Mouse (Mus musculus) liver, embryonic 15.5 days (tissue): Measurements from ENCODE around the gene Meiob. TPM values are rescaled to one million over a fixed set of nuclear protein-coding genes. Genes with fewer than 3 reads are reported as not detected.

Source experiments
- ATAC-seq: fragments of 200-750 bp; cut with Nextera tagmentation; 2 replicates; pipeline ENCODE4 v1.8.0; 2017; ENCODE audit warnings: moderate number of reproducible peaks, mild to moderate bottlenecking, moderate library complexity; ENCODE audit not compliant: insufficient read depth
- H3K27ac ChIP-seq: fragments of 300-500 bp; sonication (generic); replicated peaks from 2 replicates; pipeline ENCODE4 v1.5.1; 2015; ENCODE audit warnings: mild to moderate bottlenecking, inconsistent platforms
- H3K27me3 ChIP-seq: fragments of 300-500 bp; sonication (generic); 2 replicates; pipeline ENCODE4 v1.6.1; 2015; ENCODE audit warnings: mild to moderate bottlenecking, inconsistent platforms
- H3K36me3 ChIP-seq: fragments of 300-500 bp; sonication (generic); replicated peaks from 2 replicates; pipeline ENCODE4 v1.6.1; 2015; ENCODE audit warnings: moderate library complexity, mild to moderate bottlenecking, inconsistent platforms
- H3K4me1 ChIP-seq: fragments of 300-500 bp; sonication (generic); replicated peaks from 2 replicates; pipeline ENCODE4 v1.6.1; 2015; ENCODE audit warnings: inconsistent platforms
- H3K4me2 ChIP-seq: fragments of 300-500 bp; sonication (generic); 2 replicates; pipeline ENCODE4 v1.6.1; 2015; ENCODE audit warnings: moderate library complexity, mild to moderate bottlenecking, inconsistent platforms
- H3K4me3 ChIP-seq: fragments of 300-500 bp; sonication (generic); replicated peaks from 2 replicates; pipeline ENCODE4 v1.5.1; 2015; ENCODE audit warnings: mild to moderate bottlenecking, inconsistent platforms
- H3K9ac ChIP-seq: fragments of 300-500 bp; sonication (generic); 2 replicates; pipeline ENCODE4 v1.6.1; 2015; ENCODE audit warnings: moderate library complexity, mild to moderate bottlenecking, inconsistent platforms
- H3K9me3 ChIP-seq: fragments of 300-500 bp; sonication (generic); replicated peaks from 2 replicates; pipeline ENCODE4 v1.6.1; 2016; ENCODE audit warnings: inconsistent platforms
- WGBS: fragments of 180-500 bp; shearing (Covaris S2); methylation state at CpG from one replicate; pipeline ENCODE4 v1.1.7; 2015; ENCODE audit warnings: mixed read lengths; ENCODE audit not compliant: insufficient replicate concordance; 5-methylcytosine and 5-hydroxymethylcytosine counted together
- polyA plus RNA-seq: library from polyadenylated mRNA; unstranded; fragments of >200 nt; fragmentation: Nextera tagmentation; extraction: Ambion mirVana; gene quantifications from 2 replicates; pipeline ENCODE4 v1.2.1, GENCODE M21; 2015

The Meiob gene
- polyA plus RNA-seq, 1 experiment from 2014 or later: 0.54 TPM

GRCm38 (mm10) chr17:24821351-24822280, 17.5 kb downstream of the Meiob start:
- Histone ChIP-seq H3K27me3 (peaks cover 32% of the 10 kb centered on the region), H3K4me2 (no peak overlapping the region), H3K36me3 (no peaks in the 10 kb centered on the region), H3K9me3 (no peaks in the 10 kb centered on the region), H3K4me1 (no peaks in the 10 kb centered on the region), H3K9ac (no peak overlapping the region), H3K4me3 (no peak overlapping the region), H3K27ac (no peak overlapping the region)
- WGBS: 42% methylated on average over 3 of the region's 3 CpGs
- ATAC-seq: no peak

- H3K27ac ChIP-seq: no peak within 1 kb of the TSS
- no peak within 1 kb of the TSS for H3K4me3 ChIP-seq
- peaks cover 10% of the 10 kb centered on the region; the same call in 1 of the 2 replicates for H3K4me1 ChIP-seq
- no peaks in the 10 kb centered on the region for H3K9me3 ChIP-seq
- H3K27me3 ChIP-seq: peaks cover 39% of the 10 kb centered on the region
- H3K36me3 ChIP-seq: no peaks in the 10 kb centered on the region
- ATAC-seq: no peak
- no peak within 1 kb of the TSS for H3K4me2 ChIP-seq
- H3K9ac ChIP-seq: no peak within 1 kb of the TSS
- WGBS: 61% methylated on average over 8 of the region's 8 CpGs
These were observed 35.8 kb downstream of the Meiob start, which contains the start of gene Hagh for GRCm38 (mm10) chr17:24839842-24840241. Hagh (plus strand) TSS chr17:24840143.

- Histone ChIP-seq H3K27ac (no peak overlapping the region), H3K9ac (no peak overlapping the region), H3K4me1 (peaks cover 14% of the 10 kb centered on the region; the same call in 1 of the 2 replicates), H3K4me2 (no peak overlapping the region), H3K9me3 (no peaks in the 10 kb centered on the region), H3K27me3 (peaks cover 37% of the 10 kb centered on the region), H3K4me3 (no peak overlapping the region), H3K36me3 (no peaks in the 10 kb centered on the region)
- 43% methylated on average over 5 of the region's 5 CpGs for WGBS
- ATAC-seq: no peak
These were observed 36.3 kb downstream of the Meiob start for GRCm38 (mm10) chr17:24840341-24840740.

GRCm38 (mm10) chr17:24841133-24841532, 37.0 kb downstream of the Meiob start:
- no peak overlapping the region for H3K4me2 ChIP-seq
- peaks cover 31% of the 10 kb centered on the region; the same call in 1 of the 2 replicates for H3K27me3 ChIP-seq
- no peaks in the 10 kb centered on the region for H3K9me3 ChIP-seq
- H3K27ac ChIP-seq: no peak overlapping the region
- H3K4me3 ChIP-seq: no peak overlapping the region
- no peaks in the 10 kb centered on the region for H3K36me3 ChIP-seq
- peaks cover 17% of the 10 kb centered on the region; the same call in 1 of the 2 replicates for H3K4me1 ChIP-seq
- ATAC-seq: peak; percentile 40; the same call in 1 of the 2 replicates
- 55% methylated on average over 4 of the region's 4 CpGs for WGBS
- no peak overlapping the region for H3K9ac ChIP-seq

- H3K9ac ChIP-seq: no peak overlapping the region
- no peak overlapping the region for H3K4me3 ChIP-seq
- peaks cover 19% of the 10 kb centered on the region; the same call in 1 of the 2 replicates for H3K27me3 ChIP-seq
- no peaks in the 10 kb centered on the region for H3K9me3 ChIP-seq
- H3K4me2 ChIP-seq: no peak overlapping the region
- no peak for ATAC-seq
- WGBS: 41% methylated on average over 2 of the region's 2 CpGs
- peaks cover 5% of the 10 kb centered on the region; the same call in 1 of the 2 replicates for H3K36me3 ChIP-seq
- peaks cover 30% of the 10 kb centered on the region for H3K4me1 ChIP-seq
- no peak overlapping the region for H3K27ac ChIP-seq
These were observed 38.5 kb downstream of the Meiob start for GRCm38 (mm10) chr17:24842631-24843030.

- 60% methylated on average over 9 of the region's 9 CpGs for WGBS
- no peak overlapping the region for H3K4me2 ChIP-seq
These were observed 40.4 kb downstream of the Meiob start for GRCm38 (mm10) chr17:24844525-24844924.

GRCm38 (mm10) chr17:24847386-24847785, 43.3 kb downstream of the Meiob start:
- no peaks in the 10 kb centered on the region for H3K9me3 ChIP-seq
- no peak for ATAC-seq
- H3K4me2 ChIP-seq: peak overlapping the region; percentile 71
- peaks cover 45% of the 10 kb centered on the region for H3K4me1 ChIP-seq
- peak overlapping the region; percentile 51 for H3K4me3 ChIP-seq
- no peaks in the 10 kb centered on the region for H3K27me3 ChIP-seq
- peak overlapping the region; percentile 87 for H3K27ac ChIP-seq
- peak overlapping the region; percentile 33 for H3K9ac ChIP-seq
- WGBS: 80% methylated on average over 1 of the region's 1 CpGs
- peaks cover 6% of the 10 kb centered on the region for H3K36me3 ChIP-seq

More at GRCm38 (mm10) chr17:24844525-24844924, 40.4 kb downstream of the Meiob start:
- ATAC-seq: no peak
- H3K9ac ChIP-seq: no peak overlapping the region
- peaks cover 5% of the 10 kb centered on the region; the same call in 1 of the 2 replicates for H3K36me3 ChIP-seq
- H3K27ac ChIP-seq: no peak overlapping the region
- H3K9me3 ChIP-seq: no peaks in the 10 kb centered on the region
- H3K27me3 ChIP-seq: peaks cover 15% of the 10 kb centered on the region; the same call in 1 of the 2 replicates
- H3K4me3 ChIP-seq: no peak overlapping the region
- H3K4me1 ChIP-seq: peaks cover 36% of the 10 kb centered on the region

- Histone ChIP-seq H3K9me3 (no peaks in the 10 kb centered on the region), H3K27me3 (no peaks in the 10 kb centered on the region), H3K4me2 (peak overlapping the region; percentile 78), H3K4me1 (peaks cover 49% of the 10 kb centered on the region), H3K27ac (peak overlapping the region; percentile 100), H3K9ac (peak overlapping the region; percentile 93), H3K4me3 (peak overlapping the region; percentile 95), H3K36me3 (peaks cover 18% of the 10 kb centered on the region)
- ATAC-seq: peak; percentile 41
These were observed 44.5 kb downstream of the Meiob start for GRCm38 (mm10) chr17:24848600-24849031.

GRCm38 (mm10) chr17:24849733-24850064, 45.6 kb downstream of the Meiob start:
- WGBS: under 1% methylated on average over 21 of the region's 21 CpGs
- Histone ChIP-seq H3K9me3 (no peaks in the 10 kb centered on the region), H3K4me1 (peaks cover 48% of the 10 kb centered on the region), H3K27ac (peak overlapping the region; percentile 100), H3K36me3 (peaks cover 29% of the 10 kb centered on the region), H3K4me3 (peak overlapping the region; percentile 95), H3K9ac (peak overlapping the region; percentile 93), H3K27me3 (no peaks in the 10 kb centered on the region), H3K4me2 (peak overlapping the region; percentile 78)
- ATAC-seq: peak; percentile 34

GRCm38 (mm10) chr17:24850065-24850772, 46.1 kb downstream of the Meiob start, which contains the start of gene Fahd1:
Fahd1 (minus strand) TSS chr17:24850364.
- peak within 1 kb of the TSS; percentile 100 for H3K27ac ChIP-seq
- H3K9me3 ChIP-seq: no peaks in the 10 kb centered on the region
- peak; percentile 91 for ATAC-seq
- peak within 1 kb of the TSS; percentile 78 for H3K4me2 ChIP-seq
- H3K4me1 ChIP-seq: peaks cover 45% of the 10 kb centered on the region
- H3K4me3 ChIP-seq: peak within 1 kb of the TSS; percentile 95
- no peaks in the 10 kb centered on the region for H3K27me3 ChIP-seq
- WGBS: under 1% methylated on average over 58 of the region's 58 CpGs
- H3K36me3 ChIP-seq: peaks cover 35% of the 10 kb centered on the region
- peak within 1 kb of the TSS; percentile 93 for H3K9ac ChIP-seq

GRCm38 (mm10) chr17:24850773-24851127, 46.7 kb downstream of the Meiob start:
- H3K9ac ChIP-seq: peak overlapping the region; percentile 89
- no peaks in the 10 kb centered on the region for H3K9me3 ChIP-seq
- under 1% methylated on average over 20 of the region's 20 CpGs for WGBS
- H3K27me3 ChIP-seq: no peaks in the 10 kb centered on the region
- H3K36me3 ChIP-seq: peaks cover 40% of the 10 kb centered on the region
- peaks cover 45% of the 10 kb centered on the region for H3K4me1 ChIP-seq
- H3K4me2 ChIP-seq: peak overlapping the region; percentile 78
- peak overlapping the region; percentile 95 for H3K4me3 ChIP-seq
- ATAC-seq: no peak
- H3K27ac ChIP-seq: peak overlapping the region; percentile 100
